Mouse (Mus musculus) urinary bladder, postnatal 14 days (tissue): ENCODE results near the gene Gsto1.
"Not testable (repeated sequence)": the region's sequence is repeated elsewhere in the genome, so short reads cannot be mapped to it uniquely, and the experiment has no call there.

Source experiments
- DNase-seq: peaks from one replicate; pipeline ENCODE4 v3.0.0; 2021; ENCODE audit warnings: low spot score

Gene Gsto1

DNA sequence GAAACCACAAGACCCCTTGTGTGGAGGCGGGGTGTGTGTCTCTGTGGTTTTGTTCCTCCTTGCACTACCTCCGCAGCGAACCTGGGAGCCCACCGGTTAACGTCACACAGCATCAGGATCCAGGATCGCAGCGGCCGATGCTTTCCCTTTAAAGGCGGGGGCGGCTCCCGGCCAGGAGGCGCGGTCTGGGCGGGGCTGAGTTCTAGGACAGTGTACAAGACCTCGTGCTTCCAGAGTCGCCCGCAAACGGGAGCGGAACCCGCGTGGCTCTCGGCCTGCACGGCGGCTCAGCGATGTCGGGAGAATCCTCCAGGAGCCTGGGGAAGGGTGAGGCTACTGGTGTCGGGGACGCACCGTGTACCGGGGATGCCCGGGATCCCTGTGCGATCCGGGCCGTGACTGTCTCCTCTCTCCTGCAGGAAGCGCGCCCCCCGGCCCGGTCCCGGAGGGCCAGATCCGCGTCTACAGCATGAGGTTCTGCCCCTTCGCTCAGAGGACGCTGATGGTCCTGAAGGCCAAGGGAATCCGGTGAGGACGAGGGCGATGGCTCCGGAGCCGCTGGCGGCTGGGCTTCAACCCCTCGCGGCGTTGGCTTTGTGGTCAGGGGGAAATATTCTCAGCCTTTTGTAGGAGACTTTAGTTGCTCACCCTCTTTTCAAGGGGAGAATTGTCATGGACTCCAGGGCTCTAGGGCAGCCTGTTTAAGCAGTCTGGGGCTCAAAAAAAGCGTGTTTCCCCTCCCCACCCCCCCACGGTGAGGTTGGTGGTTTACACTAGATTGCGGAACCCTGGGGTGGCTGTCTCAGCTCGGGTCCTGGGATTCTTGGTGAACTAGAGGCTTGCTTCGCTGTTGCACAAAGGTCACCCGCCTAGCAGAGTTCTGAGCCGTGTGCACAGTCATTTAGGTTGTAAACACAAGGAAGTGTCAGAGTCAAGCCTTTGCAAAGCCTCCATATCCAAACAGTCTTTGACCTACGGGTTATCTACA, at the start of gene Gsto1:
Gsto1 (plus strand) TSS at position 175 of the 988 bp plus-strand sequence.
- peak; percentile 94 for DNase-seq

- DNase-seq = no peak
Measured at GRCm38 (mm10) chr19:47812091-47812490, 42.7 kb upstream of the Gsto1 start.

DNA sequence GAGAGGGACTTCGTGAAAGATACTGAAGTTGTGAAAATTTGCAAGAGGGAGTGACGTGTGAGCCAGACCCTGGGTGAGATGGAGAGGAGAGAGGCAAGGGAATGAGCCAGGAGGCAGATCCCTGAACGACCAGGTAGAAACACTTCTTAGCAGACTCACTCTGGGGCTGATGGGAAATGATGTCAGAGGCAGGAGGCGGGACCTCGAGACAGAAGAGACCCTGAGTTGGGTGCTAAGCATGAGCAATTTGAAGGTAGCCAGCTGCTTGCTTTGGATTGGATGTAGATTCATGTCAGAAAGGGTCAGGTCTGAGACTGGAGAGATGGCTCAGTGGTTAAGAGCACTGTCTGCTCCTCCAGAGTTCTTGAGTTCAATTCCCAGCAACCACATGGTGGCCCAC, 40.0 kb upstream of the Gsto1 start:
- DNase-seq = no peak

DNA sequence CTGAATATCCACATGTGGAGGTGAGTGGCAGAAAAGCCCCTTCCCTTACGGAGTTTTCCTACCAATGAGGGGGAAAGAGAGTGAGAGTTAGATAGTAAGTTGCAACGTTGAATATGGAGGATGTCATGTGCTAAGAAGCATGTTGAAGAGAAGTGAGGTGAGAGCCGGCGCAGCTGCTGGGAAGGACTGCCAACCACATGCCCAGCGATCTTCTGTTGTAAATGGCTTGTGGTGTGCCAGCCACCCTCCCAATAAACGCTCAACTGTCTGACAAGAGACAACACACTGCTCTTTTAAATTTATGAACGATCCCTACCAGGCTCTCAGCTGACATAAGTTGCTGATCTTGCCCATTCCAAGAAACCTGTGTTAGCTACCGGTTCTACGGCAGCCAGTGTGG, 37.1 kb upstream of the Gsto1 start:
- DNase-seq = no peak

GRCm38 (mm10) chr19:47820832-47821493, 33.8 kb upstream of the Gsto1 start:
- peak; percentile 73 for DNase-seq

DNA sequence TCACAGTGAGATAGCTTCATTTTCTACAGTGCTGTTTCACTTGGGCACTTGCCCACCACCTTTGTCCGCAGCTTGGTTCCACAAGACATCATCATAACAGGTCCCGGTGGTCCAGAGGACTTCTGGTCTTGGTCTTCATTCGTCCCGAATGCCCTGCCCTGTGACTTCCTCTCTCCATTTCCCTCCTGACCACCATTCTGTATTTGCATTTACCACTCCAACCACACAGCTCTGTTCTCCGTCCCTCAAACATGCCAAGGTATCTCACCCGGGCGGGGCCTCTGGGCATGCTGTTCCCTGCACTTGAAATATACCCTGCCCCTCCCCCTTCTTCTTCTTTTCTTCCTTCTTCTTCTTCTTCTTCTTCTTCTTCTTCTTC, 33.3 kb upstream of the Gsto1 start:
- DNase-seq = no peak

DNA sequence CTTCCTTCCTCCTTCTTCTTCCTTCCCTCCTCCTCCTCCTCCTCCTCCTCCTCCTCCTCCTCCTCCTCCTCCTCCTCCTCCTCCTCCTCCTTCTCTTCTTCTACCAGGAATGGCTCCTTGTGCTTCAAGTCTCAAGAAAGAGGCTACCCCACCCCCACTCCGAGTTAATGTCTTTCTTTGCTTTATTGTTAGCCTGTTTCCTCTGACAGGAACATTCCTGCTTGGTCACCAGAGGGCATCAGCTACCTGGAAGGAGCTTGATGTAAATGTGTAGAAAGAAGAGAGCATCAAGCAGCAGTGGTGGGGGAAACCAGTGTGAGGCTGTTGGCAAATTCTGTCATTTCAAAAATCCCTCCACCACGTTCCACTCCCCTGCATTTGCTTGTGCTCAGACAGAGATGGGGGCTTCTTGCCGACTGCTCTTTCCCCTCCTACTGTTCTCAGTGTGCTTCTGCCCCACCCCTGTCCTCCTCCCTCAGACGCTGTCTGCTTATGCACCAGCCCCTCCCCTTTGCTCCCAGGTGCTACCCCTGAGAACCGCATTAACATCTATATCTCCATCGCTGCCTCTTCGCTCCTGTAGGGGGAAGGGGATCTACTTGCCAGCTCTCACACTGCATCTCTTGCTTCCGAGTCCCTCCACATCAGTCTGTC, 32.5 kb upstream of the Gsto1 start:
- DNase-seq = peak; percentile 61

GRCm38 (mm10) chr19:47824026-47824425, 30.7 kb upstream of the Gsto1 start:
- peak; percentile 33 for DNase-seq

DNA sequence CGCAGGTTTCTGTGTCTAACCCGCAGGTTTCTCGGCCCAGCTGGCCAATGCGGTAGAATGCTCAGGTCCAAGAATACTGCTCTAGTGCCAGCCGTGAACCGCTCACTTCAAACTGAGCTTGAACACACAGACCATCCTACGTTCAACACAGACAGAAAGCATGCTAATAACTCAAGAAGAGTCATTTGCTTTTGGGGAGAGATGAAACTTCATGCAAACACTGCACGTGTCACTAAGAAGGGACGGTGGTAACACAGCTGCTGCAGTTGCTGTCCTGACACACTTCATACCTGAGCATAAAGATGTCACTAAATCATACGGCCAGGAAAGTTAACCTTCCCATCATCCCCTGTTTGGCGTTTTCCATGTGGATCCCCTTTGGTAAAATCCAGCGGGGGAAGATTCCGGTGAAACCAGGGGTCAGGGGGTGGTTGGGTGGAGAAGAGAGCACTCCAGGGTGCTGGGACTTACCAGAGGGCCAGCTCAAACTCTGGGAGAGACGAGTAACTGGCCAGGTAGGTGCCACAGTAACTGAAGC, 24.8 kb upstream of the Gsto1 start:
- no peak for DNase-seq

DNA sequence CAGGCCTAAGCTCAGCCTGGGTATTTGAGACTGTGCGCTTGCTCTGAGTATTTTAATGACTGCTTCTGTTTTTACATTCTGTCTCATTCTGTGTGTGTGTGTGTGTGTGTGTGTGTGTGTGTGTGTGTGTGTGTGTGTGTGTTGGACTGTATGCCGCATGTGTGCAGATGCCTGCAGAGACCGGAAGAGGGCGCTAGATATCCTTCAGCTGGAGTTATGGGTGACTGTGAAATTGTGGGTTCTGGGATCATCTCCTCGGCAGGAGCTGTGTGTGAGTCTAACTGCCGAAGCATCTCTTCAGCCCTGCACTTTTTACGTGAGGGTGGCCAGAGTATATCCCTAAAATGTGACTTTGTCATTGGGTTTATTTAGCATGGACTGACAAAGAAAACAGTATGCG, 23.7 kb upstream of the Gsto1 start:
- no peak for DNase-seq

- no peak for DNase-seq
Measured at GRCm38 (mm10) chr19:47832316-47832715, 22.5 kb upstream of the Gsto1 start.

DNA sequence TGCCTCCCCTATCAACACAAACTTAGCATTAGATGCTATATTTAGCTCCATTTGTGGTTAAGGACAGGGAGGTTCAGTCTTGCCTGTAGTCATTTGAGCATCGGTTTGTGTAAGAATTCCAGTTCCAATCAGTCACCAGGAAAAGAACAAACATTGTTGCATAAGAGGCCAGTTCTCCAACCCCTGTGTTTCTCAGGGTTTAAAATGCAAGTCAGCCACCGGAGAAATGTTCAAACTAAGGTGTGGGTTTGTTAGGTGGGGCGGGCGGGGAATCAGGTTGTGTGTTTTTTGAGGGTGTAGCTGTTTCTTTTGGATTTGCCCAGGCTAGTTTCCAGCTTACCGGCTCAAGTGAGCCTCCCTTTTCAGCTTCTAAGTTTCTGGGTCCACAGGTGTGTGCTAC, 20.2 kb upstream of the Gsto1 start:
- peak; percentile 51 for DNase-seq

DNA sequence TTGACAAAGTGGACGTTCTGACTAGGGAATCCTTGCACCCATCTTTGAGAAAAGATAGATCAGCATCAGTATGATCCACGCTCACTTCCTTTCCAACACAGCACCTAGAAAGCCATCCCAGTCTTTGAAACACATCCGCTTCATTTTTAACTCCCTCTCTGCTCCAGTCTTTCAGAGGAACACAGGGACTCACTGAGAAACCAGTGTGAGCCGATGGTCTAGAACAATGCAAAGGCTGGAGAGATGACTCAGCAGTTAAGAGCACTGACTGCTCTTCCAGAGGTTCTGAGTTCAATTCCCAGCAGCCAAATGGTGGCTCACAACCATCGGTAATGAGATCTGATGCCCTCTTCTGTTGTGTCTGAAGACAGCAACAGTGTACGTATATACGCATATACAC, 19.0 kb upstream of the Gsto1 start:
- no peak for DNase-seq

- DNase-seq = peak; percentile 66
Measured at GRCm38 (mm10) chr19:47836701-47837526, 17.9 kb upstream of the Gsto1 start.

GRCm38 (mm10) chr19:47837527-47837901, 17.3 kb upstream of the Gsto1 start:
- DNase-seq = no peak

GRCm38 (mm10) chr19:47841234-47841633, 13.5 kb upstream of the Gsto1 start:
- DNase-seq = not testable (repeated sequence)

GRCm38 (mm10) chr19:47849735-47850134, 5.0 kb upstream of the Gsto1 start:
- no peak for DNase-seq

GRCm38 (mm10) chr19:47852131-47852530, 2.6 kb upstream of the Gsto1 start:
- DNase-seq = not testable (repeated sequence)

DNA sequence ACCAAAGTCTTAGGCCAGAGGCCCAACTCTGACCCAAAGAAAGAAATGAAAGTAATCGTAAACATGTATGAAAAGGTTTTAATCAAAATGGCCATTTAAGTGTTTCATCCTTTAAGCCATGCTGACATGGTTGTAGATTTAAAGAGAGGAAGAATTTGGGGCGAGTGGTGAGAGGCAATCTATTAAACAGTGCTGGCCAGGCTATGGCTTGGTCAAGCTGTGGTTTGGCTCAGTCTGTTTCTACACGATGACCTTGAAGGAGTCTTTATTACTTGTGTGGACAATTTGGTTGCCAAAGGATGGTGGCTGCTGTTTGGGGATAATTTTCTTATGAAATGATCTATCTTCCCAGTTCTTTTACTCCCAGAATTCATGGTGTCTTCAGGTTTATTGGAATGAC, 1.7 kb upstream of the Gsto1 start:
- no peak for DNase-seq

DNA sequence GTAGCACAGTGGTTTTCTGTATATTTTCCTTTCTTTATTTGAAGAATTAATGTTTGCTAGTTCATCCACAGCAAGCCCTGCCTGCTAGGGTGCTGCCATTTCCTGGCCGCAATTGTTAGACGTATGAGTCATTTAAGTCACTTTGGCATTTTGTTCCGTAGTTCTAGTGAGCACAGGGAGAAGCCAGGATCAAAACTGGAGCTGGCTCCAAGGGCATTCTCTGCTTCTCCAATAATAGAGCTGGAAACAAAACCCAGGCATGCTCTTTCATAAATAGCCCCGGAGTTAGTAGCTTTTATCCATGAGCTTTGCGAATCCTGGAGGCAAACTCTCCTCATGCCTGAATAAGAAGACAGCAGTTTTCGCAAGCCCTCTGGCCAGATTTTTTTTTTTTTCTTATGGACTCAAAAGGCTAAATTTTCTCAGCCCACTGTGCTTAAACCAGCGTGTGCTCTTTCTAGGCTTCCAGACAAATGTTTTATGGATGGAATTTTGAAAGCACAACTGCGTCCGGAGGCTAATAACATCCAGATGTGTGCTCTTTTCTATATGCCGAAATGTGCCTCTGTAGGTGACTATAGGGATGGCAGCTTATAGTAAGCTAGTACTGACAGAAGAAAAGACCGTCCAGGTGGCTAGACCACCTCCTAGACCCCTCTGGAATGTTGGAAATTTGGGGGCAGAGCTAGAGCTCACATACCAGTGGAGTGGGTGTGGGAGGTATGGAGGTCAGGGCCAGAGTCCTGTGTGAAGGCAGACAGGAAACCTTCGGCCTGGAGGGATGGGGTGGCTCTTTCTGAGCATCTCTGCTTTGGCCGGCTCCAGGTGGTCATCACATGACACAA, 597 bp upstream of the Gsto1 start:
- DNase-seq = peak; percentile 23
